Mouse (Mus musculus): Measurements from ENCODE around the gene Rpl19. TPM values are rescaled to one million over a fixed set of nuclear protein-coding genes. Genes with fewer than 3 reads are reported as not detected.

The Rpl19 gene
- total and polyA plus RNA-seq, 2 experiments from 2014 or later = 588 to 622 TPM

DNA sequence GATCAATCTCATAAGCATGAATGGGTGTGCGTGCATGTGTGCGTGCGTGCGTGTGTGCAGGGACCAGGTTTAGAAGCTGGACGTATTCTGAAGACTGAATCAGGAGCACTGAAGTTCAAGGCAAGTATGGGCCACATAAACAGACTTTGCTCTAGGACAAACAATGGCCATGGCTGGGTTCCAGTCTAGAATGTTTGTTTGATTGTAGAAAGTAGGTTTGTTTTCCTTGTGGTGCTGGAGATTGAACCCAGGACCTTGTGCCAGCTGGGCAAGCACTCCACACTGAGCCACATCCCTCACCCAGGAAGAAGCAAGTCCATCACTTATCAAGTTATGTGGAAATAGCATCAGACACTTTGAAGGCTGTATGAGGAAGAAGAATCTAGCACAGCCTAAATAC, 10.3 kb upstream of the Rpl19 start:
- Histone ChIP-seq H3K27me3 (ENCODE audit: control insufficient read depth, insufficient read depth, low read length) (no peaks in the 10 kb centered on the region), H3K27ac (ENCODE audit: low read depth) (no peak overlapping the region), H3K4me2 (ENCODE audit: low read depth, low read length) (no peak overlapping the region), H3K9ac (replicated peaks; ENCODE audit: low read depth, low read length) (no peak overlapping the region), H3K36me3 (replicated peaks; ENCODE audit: control insufficient read depth, insufficient read depth, low read length) (0 out of 2 replicates have a peak, but pooled peaks cover 8% of the 10 kb centered on the region), H3K4me3 (ENCODE audit: low read depth, low read length) (no peak overlapping the region), H3K4me1 (ENCODE audit: control insufficient read depth, insufficient read depth) (0 out of 2 replicates have a peak, but pooled peaks cover 3% of the 10 kb centered on the region), H3K9me3 (replicated peaks; ENCODE audit: control insufficient read depth, low read length) (no peaks in the 10 kb centered on the region)
- 88% methylated on average over 5 of the region's 5 CpGs for WGBS
- ATAC-seq (ENCODE audit: insufficient read depth, low read depth) = no peak
- no peak for TF ChIP-seq EP300 (IDR thresholded peaks at IDR 0.05; ENCODE audit: low read depth)
- no peak for TF ChIP-seq CTCF (IDR thresholded peaks at IDR 0.05; ENCODE audit: low read depth)
- no peak for DNase-seq (ENCODE audit: low spot score)

- no peaks in the 10 kb centered on the region for H3K27me3 ChIP-seq (ENCODE audit: control insufficient read depth, insufficient read depth, low read length)
- WGBS = 75% methylated on average over 4 of the region's 4 CpGs
- H3K9ac ChIP-seq (replicated peaks; ENCODE audit: low read depth, low read length) = no peak overlapping the region
These were observed 9.7 kb upstream of the Rpl19 start for GRCm38 (mm10) chr11:98016824-98017223.

DNA sequence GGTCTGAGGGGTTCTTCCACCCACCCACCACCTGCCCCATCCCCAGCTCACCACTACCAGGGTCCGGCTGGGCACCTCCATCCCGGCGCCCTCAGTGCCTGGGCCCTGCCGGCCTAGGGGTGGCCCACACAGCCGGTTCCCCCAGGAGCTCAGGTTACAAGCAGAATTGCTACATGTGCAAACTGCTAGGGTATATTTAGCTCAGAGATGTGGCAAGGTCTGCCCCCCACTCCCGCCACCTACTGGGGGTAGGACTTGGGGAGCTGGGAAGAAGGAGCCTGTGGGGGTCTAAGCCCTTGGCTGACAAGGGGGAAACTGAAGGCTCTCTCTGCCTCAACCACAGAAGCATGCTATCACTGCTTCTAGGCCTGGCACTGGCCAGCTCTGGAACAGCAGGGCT, 8.3 kb upstream of the Rpl19 start:
- TF ChIP-seq CTCF (IDR thresholded peaks at IDR 0.05; ENCODE audit: low read depth) = no peak
- no peak for TF ChIP-seq EP300 (IDR thresholded peaks at IDR 0.05; ENCODE audit: low read depth)
- Histone ChIP-seq H3K27me3 (ENCODE audit: control insufficient read depth, insufficient read depth, low read length) (no peaks in the 10 kb centered on the region), H3K27ac (ENCODE audit: low read depth) (no peak overlapping the region), H3K36me3 (replicated peaks; ENCODE audit: control insufficient read depth, insufficient read depth, low read length) (0 out of 2 replicates have a peak, but pooled peaks cover 8% of the 10 kb centered on the region), H3K4me2 (ENCODE audit: low read depth, low read length) (no peak overlapping the region), H3K4me1 (ENCODE audit: control insufficient read depth, insufficient read depth) (peaks cover 13% of the 10 kb centered on the region), H3K9ac (replicated peaks; ENCODE audit: low read depth, low read length) (no peak overlapping the region), H3K4me3 (ENCODE audit: low read depth, low read length) (no peak overlapping the region), H3K9me3 (replicated peaks; ENCODE audit: control insufficient read depth, low read length) (no peaks in the 10 kb centered on the region)
- DNase-seq (ENCODE audit: low spot score) (no peak), ATAC-seq (ENCODE audit: insufficient read depth, low read depth) (no peak)
- 68% methylated on average over 6 of the region's 6 CpGs for WGBS

More at GRCm38 (mm10) chr11:98016824-98017223, 9.7 kb upstream of the Rpl19 start:
- DNase-seq (ENCODE audit: low spot score) (no peak), ATAC-seq (ENCODE audit: insufficient read depth, low read depth) (no peak)
- TF ChIP-seq EP300 (IDR thresholded peaks at IDR 0.05; ENCODE audit: low read depth) (no peak), CTCF (IDR thresholded peaks at IDR 0.05; ENCODE audit: low read depth) (no peak)
- H3K9me3 ChIP-seq (replicated peaks; ENCODE audit: control insufficient read depth, low read length) = no peaks in the 10 kb centered on the region
- H3K27ac ChIP-seq (ENCODE audit: low read depth) = no peak overlapping the region
- H3K4me3 ChIP-seq (ENCODE audit: low read depth, low read length) = no peak overlapping the region
- H3K36me3 ChIP-seq (replicated peaks; ENCODE audit: control insufficient read depth, insufficient read depth, low read length) = 0 out of 2 replicates have a peak, but pooled peaks cover 8% of the 10 kb centered on the region
- peaks cover 9% of the 10 kb centered on the region for H3K4me1 ChIP-seq (ENCODE audit: control insufficient read depth, insufficient read depth)
- no peak overlapping the region for H3K4me2 ChIP-seq (ENCODE audit: low read depth, low read length)

- Histone ChIP-seq H3K27me3 (ENCODE audit: control insufficient read depth, insufficient read depth, low read length) (no peaks in the 10 kb centered on the region), H3K36me3 (replicated peaks; ENCODE audit: control insufficient read depth, insufficient read depth, low read length) (0 out of 2 replicates have a peak, but pooled peaks cover 7% of the 10 kb centered on the region), H3K27ac (ENCODE audit: low read depth) (no peak overlapping the region), H3K9me3 (replicated peaks; ENCODE audit: control insufficient read depth, low read length) (no peaks in the 10 kb centered on the region), H3K4me2 (ENCODE audit: low read depth, low read length) (no peak overlapping the region), H3K4me3 (ENCODE audit: low read depth, low read length) (no peak overlapping the region), H3K9ac (replicated peaks; ENCODE audit: low read depth, low read length) (no peak overlapping the region), H3K4me1 (ENCODE audit: control insufficient read depth, insufficient read depth) (peaks cover 13% of the 10 kb centered on the region)
- 45% methylated on average over 10 of the region's 10 CpGs for WGBS
- peak; percentile 46 for TF ChIP-seq CTCF (IDR thresholded peaks at IDR 0.05; ENCODE audit: low read depth)
- no peak for TF ChIP-seq EP300 (IDR thresholded peaks at IDR 0.05; ENCODE audit: low read depth)
- ATAC-seq (ENCODE audit: insufficient read depth, low read depth) (no peak), DNase-seq (ENCODE audit: low spot score) (no peak)
These were observed 7.5 kb upstream of the Rpl19 start for GRCm38 (mm10) chr11:98018858-98019641.

GRCm38 (mm10) chr11:98019883-98020610, 6.5 kb upstream of the Rpl19 start:
- 58% methylated on average over 8 of the region's 8 CpGs for WGBS
- H3K4me2 ChIP-seq (ENCODE audit: low read depth, low read length) = no peak overlapping the region
- ATAC-seq (ENCODE audit: insufficient read depth, low read depth) (no peak), DNase-seq (ENCODE audit: low spot score) (no peak)
- H3K36me3 ChIP-seq (replicated peaks; ENCODE audit: control insufficient read depth, insufficient read depth, low read length) = 0 out of 2 replicates have a peak, but pooled peaks cover 4% of the 10 kb centered on the region
- no peak for TF ChIP-seq CTCF (IDR thresholded peaks at IDR 0.05; ENCODE audit: low read depth)
- no peak for TF ChIP-seq EP300 (IDR thresholded peaks at IDR 0.05; ENCODE audit: low read depth)
- peaks cover 13% of the 10 kb centered on the region for H3K4me1 ChIP-seq (ENCODE audit: control insufficient read depth, insufficient read depth)
- H3K4me3 ChIP-seq (ENCODE audit: low read depth, low read length) = no peak overlapping the region
- no peaks in the 10 kb centered on the region for H3K9me3 ChIP-seq (replicated peaks; ENCODE audit: control insufficient read depth, low read length)
- H3K27ac ChIP-seq (ENCODE audit: low read depth) = no peak overlapping the region
- H3K9ac ChIP-seq (replicated peaks; ENCODE audit: low read depth, low read length) = no peak overlapping the region
- H3K27me3 ChIP-seq (ENCODE audit: control insufficient read depth, insufficient read depth, low read length) = no peaks in the 10 kb centered on the region
